Mouse (Mus musculus) MEL (cell line): ENCODE measurements around the gene Cdc7. TPM values are rescaled to one million over a fixed set of nuclear protein-coding genes. Genes with fewer than 3 reads are reported as not detected.
A peak's percentile ranks its signal among the peaks of the same experiment; 100 is the strongest.

ENCODE experiments used
- DNase-seq: peaks from one replicate; pipeline ENCODE4 v3.0.0; 2011; ENCODE audit warnings: low read depth, low spot score
- H3K27ac ChIP-seq: 2 replicates; pipeline ENCODE4 v1.5.1; 2012; ENCODE audit warnings: low read depth, mild to moderate bottlenecking, control low read depth, low read length, moderate library complexity; ENCODE audit not compliant: control insufficient read depth
- H3K27me3 ChIP-seq, 2 experiments: fragments of 150-350 bp in 1 of 2; sonication (generic) in 1 of 2; 2 replicates each; pipeline ENCODE4 v1.6.1; 2012; ENCODE audit warnings: low read length in 2 of 2, mild to moderate bottlenecking in 2 of 2, improper control_type of control experiment in 1 of 2, moderate library complexity in 1 of 2; ENCODE audit not compliant: insufficient read depth in 2 of 2, control insufficient read depth in 1 of 2
- H3K36me3 ChIP-seq, 2 experiments: 2 replicates each; pipeline ENCODE4 v1.6.1; 2012 to 2014; ENCODE audit warnings: low read length in 2 of 2, improper control_type of control experiment in 1 of 2, inconsistent platforms in 1 of 2, mild to moderate bottlenecking in 1 of 2; ENCODE audit not compliant: insufficient read depth in 2 of 2, control insufficient read depth in 1 of 2
- H3K4me1 ChIP-seq, 2 experiments: fragments of 150-350 bp in 1 of 2; sonication (generic) in 1 of 2; 2 replicates each; pipeline ENCODE4 v1.6.1; 2012; ENCODE audit warnings: low read length in 2 of 2, improper control_type of control experiment in 1 of 2, mild to moderate bottlenecking in 1 of 2; ENCODE audit not compliant: insufficient read depth in 2 of 2, control insufficient read depth in 1 of 2
- H3K4me3 ChIP-seq, 2 experiments: fragments of 150-350 bp in 1 of 2; sonication (generic) in 1 of 2; 2 replicates each; pipeline ENCODE4 v1.5.1; 2012; ENCODE audit warnings: low read depth in 2 of 2, low read length in 2 of 2, mild to moderate bottlenecking in 2 of 2, moderate library complexity in 2 of 2, control low read depth in 1 of 2, improper control_type of control experiment in 1 of 2; ENCODE audit not compliant: control insufficient read depth in 1 of 2, insufficient read depth in 1 of 2
- H3K79me2 ChIP-seq: 2 replicates; pipeline ENCODE4 v1.6.1; 2012; ENCODE audit warnings: mild to moderate bottlenecking, low read length, moderate library complexity; ENCODE audit not compliant: control insufficient read depth, poor library complexity, insufficient read depth
- H3K9ac ChIP-seq: 2 replicates; pipeline ENCODE4 v1.6.1; 2012; ENCODE audit warnings: low read depth, mild to moderate bottlenecking, control low read depth, low read length, moderate library complexity; ENCODE audit not compliant: control insufficient read depth, poor library complexity, severe bottlenecking
- H3K9me3 ChIP-seq: fragments of 150-350 bp; sonication (generic); replicated peaks from 2 replicates; pipeline ENCODE4 v1.6.1; 2012; ENCODE audit warnings: mild to moderate bottlenecking, low read length, improper control_type of control experiment, moderate library complexity; ENCODE audit not compliant: insufficient read depth
- BHLHE40 ChIP-seq: IDR thresholded peaks from 2 replicates; pipeline ENCODE4 v1.6.1; 2012; ENCODE audit warnings: low read depth, mild to moderate bottlenecking, inconsistent platforms, low read length, improper control_type of control experiment, borderline replicate concordance
- CHD2 ChIP-seq: IDR thresholded peaks from 2 replicates; pipeline ENCODE4 v1.6.1; 2011; ENCODE audit warnings: low read length, improper control_type of control experiment
- CTCF ChIP-seq, 3 experiments: IDR thresholded peaks in 2 of 3; conservative IDR thresholded peaks in 1 of 3; 2 replicates each; pipeline ENCODE4 v1.5.1; 2011 to 2012; ENCODE audit warnings: low read length in 3 of 3, low read depth in 2 of 3, mild to moderate bottlenecking in 2 of 3, improper control_type of control experiment in 1 of 3, inconsistent platforms in 1 of 3, mixed read lengths in 1 of 3, moderate library complexity in 1 of 3; ENCODE audit not compliant: control insufficient read depth in 1 of 3, insufficient read depth in 1 of 3, poor library complexity in 1 of 3, severe bottlenecking in 1 of 3
- E2F4 ChIP-seq: IDR thresholded peaks from 2 replicates; pipeline ENCODE4 v1.6.1; 2011; ENCODE audit warnings: low read depth, low read length, improper control_type of control experiment, borderline replicate concordance
- ETS1 ChIP-seq: IDR thresholded peaks from 2 replicates; pipeline ENCODE4 v1.6.1; 2012; ENCODE audit warnings: low read depth, mild to moderate bottlenecking, inconsistent platforms, low read length, improper control_type of control experiment, moderate library complexity
- HCFC1 ChIP-seq: IDR thresholded peaks from 2 replicates; pipeline ENCODE4 v1.6.1; 2012; ENCODE audit warnings: low read depth, mild to moderate bottlenecking, inconsistent platforms, low read length, improper control_type of control experiment, moderate library complexity
- KAT2A ChIP-seq: conservative IDR thresholded peaks from 2 replicates; pipeline ENCODE4 v1.6.1; 2012; ENCODE audit warnings: low read depth, low read length, improper control_type of control experiment, inconsistent platforms
- MXI1 ChIP-seq: IDR thresholded peaks from 2 replicates; pipeline ENCODE4 v1.6.1; 2011; ENCODE audit warnings: mild to moderate bottlenecking, low read depth, low read length, improper control_type of control experiment
- NRF1 ChIP-seq: IDR thresholded peaks from 2 replicates; pipeline ENCODE4 v1.6.1; 2014; ENCODE audit warnings: low read depth, mild to moderate bottlenecking, inconsistent platforms, low read length, improper control_type of control experiment, moderate library complexity; ENCODE audit not compliant: poor library complexity, insufficient read depth, severe bottlenecking
- POLR2A ChIP-seq, 2 experiments: IDR thresholded peaks; 2 replicates each; pipeline ENCODE4 v1.6.1; 2011 to 2012; ENCODE audit warnings: low read length in 2 of 2, mild to moderate bottlenecking in 2 of 2, control low read depth in 1 of 2, improper control_type of control experiment in 1 of 2, low read depth in 1 of 2, moderate library complexity in 1 of 2; ENCODE audit not compliant: control insufficient read depth in 1 of 2, insufficient read depth in 1 of 2, poor library complexity in 1 of 2
- POLR2AphosphoS2 ChIP-seq: IDR thresholded peaks from 2 replicates; pipeline ENCODE4 v1.6.1; 2011; ENCODE audit warnings: low read length, improper control_type of control experiment
- SIN3A ChIP-seq: IDR thresholded peaks from 2 replicates; pipeline ENCODE4 v1.6.1; 2012; ENCODE audit warnings: low read length, improper control_type of control experiment, inconsistent platforms
- SMC3 ChIP-seq: IDR thresholded peaks from 2 replicates; pipeline ENCODE4 v1.6.1; 2011; ENCODE audit warnings: low read depth, low read length, improper control_type of control experiment
- TAL1 ChIP-seq: IDR thresholded peaks from 2 replicates; pipeline ENCODE4 v1.6.1; 2012; ENCODE audit warnings: mild to moderate bottlenecking, inconsistent platforms, low read length, moderate library complexity, mixed read lengths
- TBP ChIP-seq: IDR thresholded peaks from 2 replicates; pipeline ENCODE4 v1.8.0; 2011; ENCODE audit warnings: low read depth, low read length, improper control_type of control experiment
- TCF12 ChIP-seq: IDR thresholded peaks from 2 replicates; pipeline ENCODE4 v1.6.1; 2014; ENCODE audit warnings: low read depth, mild to moderate bottlenecking, inconsistent platforms, low read length, improper control_type of control experiment, moderate library complexity
- USF2 ChIP-seq, 2 experiments: IDR thresholded peaks; 2 replicates each; pipeline ENCODE4 v1.6.1; 2011 to 2012; ENCODE audit warnings: improper control_type of control experiment in 2 of 2, low read length in 2 of 2, borderline replicate concordance in 1 of 2, inconsistent platforms in 1 of 2, low read depth in 1 of 2, mild to moderate bottlenecking in 1 of 2; ENCODE audit not compliant: insufficient read depth in 1 of 2
- ZC3H11A ChIP-seq: IDR thresholded peaks from 2 replicates; pipeline ENCODE4 v1.6.1; 2012; ENCODE audit warnings: low read depth, mild to moderate bottlenecking, inconsistent platforms, low read length, improper control_type of control experiment
- ZMIZ1 ChIP-seq: IDR thresholded peaks from 2 replicates; pipeline ENCODE4 v1.6.1; 2012; ENCODE audit warnings: low read depth, mild to moderate bottlenecking, inconsistent platforms, low read length, improper control_type of control experiment, moderate library complexity
- ZNF384 ChIP-seq: IDR thresholded peaks from 2 replicates; pipeline ENCODE4 v1.6.1; 2012; ENCODE audit warnings: low read depth, mild to moderate bottlenecking, inconsistent platforms, low read length, improper control_type of control experiment
- polyA plus RNA-seq, 2 experiments: library from polyadenylated mRNA; stranded (reverse) in 1 of 2; unstranded in 1 of 2; fragments of >175 nt in 1 of 2; fragments of >200 nt in 1 of 2; gene quantifications; 2 replicates each; pipeline versions ENCODE4 v1.2.1 to v1.2.4; 2012; ENCODE audit warnings: low replicate concordance in 2 of 2, low read depth in 1 of 2; ENCODE audit not compliant: insufficient read length in 2 of 2, insufficient read depth in 1 of 2, missing spikeins in 1 of 2
- total RNA-seq: library from RNA; depleted of rRNA; stranded (reverse); fragments of 300-350 nt; gene quantifications from 2 replicates; pipeline ENCODE4 v1.2.3, GENCODE M21; 2012; rRNA removed

Gene Cdc7
- 18.7 and 19.6 TPM in 2 replicates for total RNA-seq
- 10 to 100 TPM in 1 of 2 experiments, not detected in 1; 21.4 TPM for polyA plus RNA-seq

DNA sequence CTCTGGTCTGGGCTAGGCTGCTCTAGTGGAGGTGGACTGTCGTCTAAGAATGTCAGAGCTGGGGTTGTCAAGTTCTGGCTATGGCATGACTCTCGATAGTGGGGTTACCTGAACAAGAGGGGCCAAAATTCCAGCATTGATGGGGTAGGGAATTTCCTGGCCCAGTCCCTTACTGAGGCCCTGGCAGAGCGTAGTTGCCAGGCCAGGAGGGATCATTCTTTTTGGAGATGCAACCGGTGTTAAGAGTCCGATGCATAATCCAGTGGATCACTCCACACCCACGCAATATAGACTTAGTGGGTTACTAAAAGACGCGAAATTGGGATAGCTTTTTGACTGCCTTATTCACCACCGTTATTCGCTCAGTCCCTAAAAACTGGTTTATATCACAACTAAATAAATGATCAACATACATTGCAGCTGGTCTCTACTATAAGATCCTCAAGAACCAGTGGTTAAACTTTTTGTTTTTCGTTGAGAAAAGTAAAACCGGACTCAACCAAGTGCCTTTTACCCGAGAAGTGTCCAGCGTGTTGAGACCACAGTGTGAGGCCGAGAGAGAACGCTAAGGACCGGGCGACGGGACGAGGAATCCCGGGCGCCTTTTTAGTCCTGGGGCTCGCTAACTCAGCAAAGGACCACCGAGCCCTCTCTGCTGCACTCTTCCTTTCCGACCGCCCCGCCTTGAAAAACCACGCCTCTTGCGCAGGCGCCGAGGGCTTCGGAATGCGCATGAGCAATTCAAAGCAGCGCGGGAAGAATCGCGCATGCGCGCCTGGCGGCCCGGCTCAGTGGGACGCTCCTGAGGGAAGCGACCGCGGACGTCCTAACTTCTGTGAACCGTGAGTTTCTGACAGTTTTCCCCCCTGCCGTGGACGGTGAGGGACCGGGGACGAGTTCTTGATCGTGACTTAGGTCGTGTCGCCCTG, at the start of gene Cdc7:
Gene Cdc7 (plus strand): TSS at position 739 of the 929 bp plus-strand sequence.
- TF ChIP-seq CTCF (IDR thresholded peaks at IDR 0.05 in 2 of 3, conservative IDR thresholded peaks at IDR 0.05 in 1 of 3; ENCODE audit: control insufficient read depth in 1 of 3, insufficient read depth in 1 of 3, low read depth in 2 of 3, low read length in 3 of 3, poor library complexity in 1 of 3, severe bottlenecking in 1 of 3): no peak
- TF ChIP-seq HCFC1: peak; percentile 73
- TF ChIP-seq TAL1: no peak
- TF ChIP-seq ETS1: no peak
- TF ChIP-seq USF2 (IDR thresholded peaks at IDR 0.05; ENCODE audit: borderline replicate concordance in 1 of 2, insufficient read depth in 1 of 2, low read depth in 1 of 2, low read length in 2 of 2): no peak
- 0 out of 2 replicates have a peak, but pooled peaks have one; percentile 1 for TF ChIP-seq SIN3A
- TF ChIP-seq POLR2AphosphoS2: peak; percentile 85; the same call in 1 of the 2 replicates
- TF ChIP-seq CHD2: no peak
- peak; percentile 54; the same call in 1 of the 2 replicates for TF ChIP-seq TCF12
- TF ChIP-seq POLR2A (IDR thresholded peaks at IDR 0.05; ENCODE audit: control insufficient read depth in 1 of 2, insufficient read depth in 1 of 2, low read depth in 1 of 2, low read length in 2 of 2, poor library complexity in 1 of 2): peak; percentile 84 to 96; a peak in 3 of 4 replicates
- TF ChIP-seq E2F4: peak; percentile 98
- no peak for TF ChIP-seq ZC3H11A
- TF ChIP-seq ZMIZ1: peak; percentile 14
- TF ChIP-seq ZNF384: no peak
- TF ChIP-seq MXI1: 0 out of 2 replicates have a peak, but pooled peaks have one; percentile 54
- no peak for TF ChIP-seq BHLHE40
- peak; percentile 85 for TF ChIP-seq NRF1
- TF ChIP-seq KAT2A: 0 out of 2 replicates have a peak, but pooled peaks have one; percentile 9
- TF ChIP-seq TBP: 0 out of 2 replicates have a peak, but pooled peaks have one; percentile 61
- no peak for TF ChIP-seq SMC3
- H3K4me1 ChIP-seq: peaks cover 0 to 12% of the 10 kb centered on the region in 2 experiments; a peak in 3 of 4 replicates

More for the DNA sequence above, at the start of gene Cdc7:
- H3K9me3 ChIP-seq: no peaks in the 10 kb centered on the region
- peaks cover 24% of the 10 kb centered on the region for H3K79me2 ChIP-seq
- peak; percentile 94 for DNase-seq
- peaks cover 10 to 18% of the 10 kb centered on the region in 2 experiments; a peak in 3 of 4 replicates for H3K36me3 ChIP-seq
- H3K27ac ChIP-seq: peak within 1 kb of the TSS; percentile 85
- peak within 1 kb of the TSS; percentile 61 to 94 for H3K4me3 ChIP-seq
- H3K27me3 ChIP-seq: no peaks in the 10 kb centered on the region
- H3K9ac ChIP-seq: peak within 1 kb of the TSS; percentile 93
